Mouse (Mus musculus): ENCODE measurements around the gene Mex3d. TPM values are rescaled to one million over a fixed set of nuclear protein-coding genes. Genes with fewer than 3 reads are reported as not detected.

Mex3d gene
- total RNA-seq, 2 experiments from 2014 or later: 8.9 to 12.2 TPM

DNA sequence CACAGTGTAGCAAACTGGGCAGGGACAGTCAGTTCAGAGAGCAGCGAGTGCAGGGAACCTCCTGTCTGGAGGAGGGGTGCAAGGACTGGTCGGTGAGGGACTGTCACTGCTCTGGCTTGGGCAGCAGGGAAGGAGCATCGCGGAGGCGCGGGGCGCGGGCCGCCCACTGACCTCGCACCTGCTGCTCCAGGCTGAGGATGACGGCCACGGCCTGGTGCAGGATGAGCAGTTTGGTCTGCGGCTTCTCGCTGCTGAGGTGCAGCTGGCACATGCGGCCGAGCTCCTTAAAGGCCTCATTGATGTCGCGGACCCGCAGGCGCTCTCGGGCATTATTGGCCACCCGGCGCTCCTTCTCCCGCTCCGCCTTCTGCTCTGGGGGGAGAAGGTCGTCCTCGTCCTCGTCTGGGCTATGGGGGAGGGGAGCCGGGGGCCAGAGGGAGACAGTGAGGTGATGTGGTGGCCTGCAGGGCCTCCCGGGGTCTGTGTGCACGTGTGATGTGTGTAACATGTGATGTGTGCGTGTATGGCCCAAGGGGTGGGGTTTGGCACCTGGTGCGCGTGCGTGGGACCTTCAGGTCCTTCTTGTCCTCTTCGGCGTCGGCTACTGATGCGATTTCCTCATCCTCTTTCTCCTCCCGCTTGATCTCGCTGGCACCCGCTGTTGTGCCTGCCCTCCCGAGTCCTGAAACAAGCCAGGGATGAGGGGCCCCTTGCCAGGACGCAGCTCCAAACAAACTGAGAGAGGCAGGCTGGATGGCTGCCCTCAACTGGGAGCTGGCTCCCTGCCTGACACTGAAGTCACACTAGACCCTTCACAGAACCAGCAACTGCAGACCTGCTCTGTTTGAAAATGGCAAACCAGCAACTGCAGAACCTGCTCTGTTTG, 25.4 kb upstream of the Mex3d start:
- DNase-seq: peak; percentile 59

- DNase-seq: no peak
These were observed 20.5 kb upstream of the Mex3d start for GRCm38 (mm10) chr10:80407924-80408323.

- peak; percentile 88 for DNase-seq
These were observed 19.4 kb upstream of the Mex3d start, which contains the start of gene Uqcr11 for GRCm38 (mm10) chr10:80406684-80407501. Uqcr11 (minus strand) TSS chr10:80406830.

- no peak for DNase-seq
These were observed 18.2 kb upstream of the Mex3d start for GRCm38 (mm10) chr10:80405481-80406173.

- DNase-seq: no peak
These were observed 15.7 kb upstream of the Mex3d start for GRCm38 (mm10) chr10:80403044-80403692.

DNA sequence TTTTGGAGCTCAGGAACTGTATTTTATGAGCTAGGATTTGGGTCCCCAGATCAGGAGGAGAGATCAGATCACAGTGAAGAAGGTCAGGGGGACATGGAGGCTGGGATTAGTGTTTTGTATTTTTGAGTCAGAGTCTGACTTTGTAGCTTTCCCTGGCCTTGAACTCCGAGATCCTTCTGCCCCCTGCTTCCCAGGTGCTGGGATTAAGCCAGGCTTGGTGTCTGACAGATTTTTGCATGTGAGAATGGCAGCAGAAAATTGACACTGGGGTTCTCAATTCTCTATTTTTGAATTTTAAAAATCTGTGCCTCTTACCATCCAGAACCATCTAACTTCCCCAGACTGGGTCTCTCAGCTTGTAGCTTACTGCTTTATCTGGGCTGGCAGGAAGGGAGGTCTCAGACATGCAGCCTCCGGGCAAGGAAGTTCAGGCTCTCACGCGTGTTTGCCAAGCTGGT, 13.3 kb upstream of the Mex3d start:
- DNase-seq: no peak

GRCm38 (mm10) chr10:80399973-80400703, 12.7 kb upstream of the Mex3d start:
- DNase-seq: no peak

DNA sequence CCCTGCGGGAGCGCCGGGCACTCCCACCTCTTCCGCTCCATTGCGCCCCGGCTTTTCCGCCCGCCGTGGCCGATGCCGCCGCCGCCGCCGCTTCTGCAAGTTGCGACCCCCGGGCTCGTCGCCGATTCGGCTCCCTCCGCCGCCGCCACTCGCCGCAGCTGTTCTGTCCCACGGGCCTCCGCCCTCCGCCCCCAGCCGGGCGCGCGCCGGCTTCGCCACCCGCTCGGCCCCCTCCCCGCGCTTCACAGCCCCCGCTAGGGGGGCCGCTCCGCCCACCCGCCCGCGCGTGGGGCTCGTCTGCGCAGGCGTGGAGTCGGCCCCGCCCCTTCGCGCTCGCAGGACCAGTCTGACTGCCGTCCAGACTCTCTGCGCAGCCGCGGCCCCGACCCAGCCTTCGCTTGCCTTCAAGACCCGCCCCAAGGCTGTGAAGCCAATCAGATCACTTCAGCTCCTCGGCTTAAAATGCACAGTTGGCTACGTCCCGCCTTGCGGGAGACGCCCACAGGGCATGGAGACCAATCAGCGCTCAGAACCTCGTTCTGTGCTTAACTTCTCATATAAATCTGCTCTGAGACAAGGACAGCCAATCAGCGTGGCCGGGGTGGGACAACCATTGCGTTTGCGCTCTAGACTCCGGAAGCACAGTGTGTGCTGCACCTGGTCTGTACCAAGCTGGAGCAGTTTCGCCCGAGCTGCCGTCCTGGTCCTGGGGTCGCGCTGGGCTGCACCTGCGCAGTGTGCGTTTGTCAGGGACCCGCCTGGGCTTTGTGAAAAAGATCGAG, 11.9 kb upstream of the Mex3d start, which contains the start of gene Mbd3:
Gene Mbd3, minus strand, starts transcription at position 360 of the 782 bp plus-strand sequence.
- peak; percentile 99 for DNase-seq

- DNase-seq: peak; percentile 99
These were observed 11.3 kb upstream of the Mex3d start for GRCm38 (mm10) chr10:80398719-80399190.

DNA sequence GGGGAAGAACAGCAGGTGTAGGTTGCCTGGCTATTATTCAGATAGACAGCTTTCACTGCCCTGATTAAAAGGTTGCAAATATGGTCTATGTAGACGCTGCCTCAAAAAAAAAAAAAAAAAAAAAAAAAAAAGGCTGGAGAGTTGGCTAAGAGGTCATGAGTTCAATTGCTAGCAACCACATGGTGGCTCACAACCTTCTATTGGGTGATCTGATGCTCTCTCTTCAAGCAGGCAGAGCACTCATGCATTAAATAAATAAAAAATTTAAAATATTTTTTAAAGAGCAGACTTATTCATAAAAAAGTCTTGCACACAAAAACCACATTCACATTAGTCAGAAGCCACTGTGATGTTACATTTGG, 10.7 kb upstream of the Mex3d start:
- no peak for DNase-seq

GRCm38 (mm10) chr10:80397524-80398173, 10.2 kb upstream of the Mex3d start:
- DNase-seq: no peak

GRCm38 (mm10) chr10:80396822-80397523, 9.5 kb upstream of the Mex3d start:
- no peak for DNase-seq

DNA sequence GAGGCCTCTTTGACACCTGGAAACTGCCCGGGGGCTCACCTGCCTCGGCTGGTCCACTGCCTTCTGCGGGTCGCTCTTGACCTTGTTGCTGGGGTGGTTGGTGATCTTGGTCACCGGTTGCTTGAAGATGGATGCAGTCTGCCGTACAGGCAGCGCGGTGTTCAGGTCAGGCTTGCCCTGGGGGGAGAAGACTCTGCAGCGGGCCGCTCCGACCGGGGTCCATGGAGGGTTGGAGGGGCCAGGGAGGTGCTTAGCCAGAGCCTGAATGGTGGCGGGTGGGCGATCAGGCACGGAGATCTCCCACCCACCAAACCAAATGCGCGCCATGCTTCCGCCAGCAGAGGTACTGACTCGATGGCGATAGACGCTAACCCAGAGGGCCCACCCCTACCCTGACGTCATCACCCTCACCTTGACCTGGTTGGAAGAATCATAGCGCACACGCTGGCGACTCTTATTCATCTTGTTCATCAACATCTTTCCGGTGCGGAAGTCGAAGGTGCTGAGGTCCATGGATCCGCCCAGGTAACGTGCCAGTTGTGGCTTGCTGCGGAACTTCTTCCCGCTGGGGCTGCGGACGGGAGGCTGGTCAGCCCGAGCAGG, 7.7 kb upstream of the Mex3d start:
- DNase-seq: no peak

- no peak for DNase-seq
These were observed 5.2 kb upstream of the Mex3d start for GRCm38 (mm10) chr10:80392687-80393086.

GRCm38 (mm10) chr10:80390697-80391096, 3.2 kb upstream of the Mex3d start:
- no peak for DNase-seq

DNA sequence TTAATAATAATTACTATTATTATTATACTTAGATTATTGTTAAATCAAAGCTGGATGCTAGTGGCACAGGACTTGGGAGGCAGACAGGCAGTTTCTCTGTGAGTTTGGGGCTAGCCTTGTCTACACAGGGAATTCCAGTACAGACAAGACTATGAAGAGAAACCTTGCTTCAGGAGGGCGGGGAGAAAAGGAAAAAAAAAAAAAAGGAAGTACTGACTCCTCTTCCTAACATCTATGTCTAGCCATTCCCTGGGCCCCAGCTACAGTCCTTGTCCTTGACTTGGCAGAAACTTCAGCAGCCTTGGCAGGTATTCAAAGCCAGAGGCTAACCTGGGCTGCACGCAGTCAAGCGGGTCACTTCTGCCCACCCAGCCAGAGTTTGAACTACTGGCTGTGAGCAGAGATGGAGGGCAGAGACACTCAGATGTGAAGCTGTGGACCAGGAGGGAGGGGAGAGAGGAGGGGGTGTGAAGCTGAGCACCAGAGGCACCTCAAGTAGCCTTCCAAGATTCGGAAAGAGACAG, 1.8 kb upstream of the Mex3d start:
- DNase-seq: no peak

GRCm38 (mm10) chr10:80388731-80389130, 1.3 kb upstream of the Mex3d start:
- no peak for DNase-seq
